Mouse (Mus musculus): ENCODE data around the gene Camsap3.
"Not testable (repeated sequence)": the region's sequence is repeated elsewhere in the genome, so short reads cannot be mapped to it uniquely, and the experiment has no call there.

Camsap3 gene

DNA sequence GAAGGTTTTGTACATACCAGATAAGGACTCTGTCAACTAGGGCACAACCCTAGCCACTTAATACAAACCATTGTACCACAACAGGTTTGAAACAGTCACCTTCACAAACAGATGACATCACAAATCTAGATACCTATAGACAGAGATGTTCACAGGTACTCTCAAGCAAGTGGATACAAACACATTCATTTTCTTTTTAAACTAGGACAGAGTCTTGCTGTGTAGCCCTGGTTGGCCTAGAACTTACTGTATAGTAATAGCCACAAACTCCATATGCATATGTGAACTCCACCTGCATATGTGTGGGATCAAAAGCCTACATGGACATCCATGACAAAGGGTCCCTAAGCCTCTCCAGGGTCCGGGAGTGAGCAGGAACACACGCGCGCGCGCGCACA is at the start of gene Camsap3:
TSS of gene Camsap3 (plus strand) at position 301 of the 398 bp plus-strand sequence.
- ATAC-seq (ENCODE audit: low TSS enrichment): no peak

DNA sequence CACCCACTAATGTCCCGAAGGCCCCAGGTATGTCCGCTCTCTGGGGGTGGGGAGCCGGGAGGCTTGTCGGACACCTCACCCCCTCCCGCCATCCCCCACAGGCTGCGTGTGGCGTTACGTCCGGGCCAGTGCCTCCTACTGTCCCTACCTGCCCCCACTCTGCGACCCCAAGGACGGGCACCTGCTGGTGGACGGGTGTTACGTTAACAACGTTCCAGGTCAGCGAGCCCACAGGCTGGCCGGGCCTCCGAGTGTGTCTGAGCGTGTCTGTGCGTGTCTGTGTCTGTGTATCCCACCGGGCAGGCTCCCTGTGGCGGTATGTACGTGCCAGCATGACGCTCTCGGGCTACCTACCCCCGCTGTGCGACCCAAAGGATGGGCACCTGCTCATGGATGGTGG is 49.4 kb upstream of the Camsap3 start:
- no peak for ATAC-seq (ENCODE audit: low TSS enrichment)

- no peak for ATAC-seq (ENCODE audit: low TSS enrichment)
These were observed 47.9 kb upstream of the Camsap3 start for GRCm38 (mm10) chr8:3539146-3539545.

GRCm38 (mm10) chr8:3540076-3540475 is 47.0 kb upstream of the Camsap3 start:
- no peak for ATAC-seq (ENCODE audit: low TSS enrichment)

DNA sequence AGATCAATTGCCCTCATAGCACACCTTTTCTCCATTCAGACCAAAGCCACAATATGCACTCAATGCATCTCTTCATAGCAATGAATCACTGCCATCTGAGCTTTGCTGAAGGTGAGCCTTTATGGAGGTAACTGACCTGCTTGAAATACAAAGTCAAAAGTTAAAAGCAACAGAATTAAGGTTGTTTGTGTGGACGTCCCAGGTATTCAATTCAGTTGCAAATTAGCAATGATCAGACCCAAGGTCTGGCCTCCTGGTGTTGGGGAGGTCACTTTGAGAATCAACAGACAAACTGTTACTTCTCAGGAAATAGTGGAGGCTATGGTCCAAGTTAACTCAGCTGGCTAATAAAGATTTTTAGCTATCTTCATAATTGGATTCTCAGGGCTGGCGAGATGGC is 40.6 kb upstream of the Camsap3 start:
- ATAC-seq (ENCODE audit: low TSS enrichment): no peak

DNA sequence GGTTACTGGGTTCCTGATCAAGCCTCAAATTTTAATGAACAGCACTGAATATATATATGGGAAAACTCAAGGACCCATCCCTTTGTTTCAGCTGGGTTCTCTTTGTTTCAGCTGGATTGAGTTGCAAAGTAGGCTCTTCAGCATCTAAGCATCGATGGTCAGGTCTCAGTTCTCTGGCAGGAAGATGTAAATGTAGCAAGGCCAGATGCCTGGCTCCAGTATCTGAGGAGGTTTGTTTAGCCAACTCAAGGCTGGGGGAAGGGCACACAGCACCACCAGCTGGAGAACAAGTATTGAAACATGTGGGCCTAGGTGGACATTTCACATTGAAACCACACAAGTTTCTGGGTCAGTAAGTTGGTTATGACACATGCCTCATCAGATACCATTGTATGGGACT is 34.9 kb upstream of the Camsap3 start:
- no peak for ATAC-seq (ENCODE audit: low TSS enrichment)

- ATAC-seq (ENCODE audit: low TSS enrichment): no peak
These were observed 31.0 kb upstream of the Camsap3 start for GRCm38 (mm10) chr8:3556114-3556513.

DNA sequence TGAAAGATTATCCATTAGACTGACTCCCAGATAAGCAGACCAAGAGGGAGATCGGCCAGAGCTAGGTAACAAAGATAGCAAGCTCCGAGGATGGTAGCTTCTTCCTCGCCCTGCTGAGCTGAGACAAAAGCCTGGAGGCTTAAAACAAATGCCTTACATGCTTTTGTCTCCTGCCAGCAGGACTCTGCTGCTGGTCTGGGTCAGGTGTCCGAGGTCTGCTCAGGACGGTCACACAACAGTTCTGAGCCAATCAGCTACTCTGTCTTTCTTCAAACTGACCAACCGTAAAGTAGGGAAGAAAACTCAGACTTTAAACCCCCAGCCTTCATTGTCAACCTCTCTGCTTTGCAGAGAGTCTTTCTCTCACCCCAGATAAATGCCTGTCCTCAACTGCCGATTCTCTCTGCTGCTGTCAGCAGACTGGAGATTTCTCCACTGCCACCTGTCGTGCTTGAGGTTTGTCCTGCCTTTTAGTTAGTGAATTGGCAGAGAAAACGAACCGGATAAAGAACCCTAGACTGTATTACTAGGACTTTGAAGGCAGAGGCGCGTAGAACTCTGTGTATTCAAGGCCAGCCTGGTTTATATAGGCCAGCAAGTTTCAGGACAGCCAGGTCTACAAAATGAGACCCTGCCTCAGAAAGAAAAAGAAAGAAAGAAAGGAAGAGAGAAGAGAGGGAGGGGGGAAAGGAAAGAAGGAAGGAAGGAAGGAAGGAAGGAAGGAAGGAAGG is 19.3 kb upstream of the Camsap3 start, which contains the start of gene C330021F23Rik:
TSS of gene C330021F23Rik (plus strand) at position 350 of the 731 bp plus-strand sequence.
- ATAC-seq (ENCODE audit: low TSS enrichment): no peak

GRCm38 (mm10) chr8:3568378-3568777 is 18.7 kb upstream of the Camsap3 start:
- ATAC-seq (ENCODE audit: low TSS enrichment): no peak

DNA sequence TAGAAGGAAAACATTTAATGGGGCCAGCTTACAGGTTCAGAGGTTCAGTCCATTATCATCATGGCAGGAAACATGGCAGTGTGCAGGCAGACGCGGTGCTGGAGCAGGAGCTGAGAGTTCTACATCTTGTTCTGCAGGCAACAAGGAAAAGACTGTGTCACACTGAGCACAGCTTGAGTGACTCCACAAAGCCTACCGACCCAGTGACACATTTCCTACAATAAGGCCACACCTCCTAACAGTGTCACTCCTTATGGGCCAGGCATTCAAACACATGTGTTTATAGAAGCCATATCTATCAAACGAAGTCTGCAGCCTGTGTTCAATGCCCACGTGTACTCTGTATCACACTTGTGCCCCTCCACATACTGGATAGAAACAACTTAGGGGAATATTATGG is 17.3 kb upstream of the Camsap3 start:
- ATAC-seq (ENCODE audit: low TSS enrichment): no peak

- ATAC-seq (ENCODE audit: low TSS enrichment): no peak
These were observed 12.5 kb upstream of the Camsap3 start for GRCm38 (mm10) chr8:3574546-3574945.

DNA sequence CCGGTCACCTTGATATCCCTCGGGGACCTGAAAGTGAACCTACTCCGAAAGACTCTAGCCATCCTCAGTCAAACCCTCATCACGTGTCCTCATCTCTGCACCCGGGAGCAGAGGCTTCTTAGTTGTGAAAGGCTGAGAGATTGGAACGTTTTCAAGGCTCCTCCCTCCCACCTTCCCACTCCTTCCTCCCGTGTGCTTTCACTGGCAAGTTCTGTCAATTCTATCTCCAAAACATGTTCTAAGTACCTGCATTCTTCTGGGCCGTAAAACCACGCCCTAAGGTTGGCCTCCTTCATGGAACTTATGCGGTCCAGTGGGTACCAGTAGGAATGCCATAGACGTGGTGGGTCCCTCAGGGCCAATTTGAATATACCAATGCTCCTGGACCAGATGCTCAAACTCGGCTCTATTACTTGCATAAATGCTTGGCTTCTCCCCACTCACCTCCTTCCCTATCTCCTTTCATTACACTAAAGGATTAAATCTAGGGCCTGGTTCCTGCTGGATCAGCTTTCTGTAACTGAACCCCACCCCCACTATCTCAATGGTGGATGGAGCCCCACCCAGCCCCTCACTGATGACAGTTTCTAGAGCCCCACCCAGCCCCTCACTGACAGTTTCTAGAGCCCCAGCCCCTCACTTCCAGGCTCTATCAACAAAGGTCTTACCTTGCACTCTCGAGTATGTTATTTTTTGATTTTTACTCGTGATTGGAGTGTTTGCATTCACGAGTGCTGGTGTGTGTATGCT is 10.7 kb upstream of the Camsap3 start:
- ATAC-seq (ENCODE audit: low TSS enrichment): no peak

- no peak for ATAC-seq (ENCODE audit: low TSS enrichment)
These were observed 7.4 kb upstream of the Camsap3 start for GRCm38 (mm10) chr8:3579390-3580364.

GRCm38 (mm10) chr8:3581961-3582360 is 5.1 kb upstream of the Camsap3 start:
- ATAC-seq (ENCODE audit: low TSS enrichment): not testable (repeated sequence)

DNA sequence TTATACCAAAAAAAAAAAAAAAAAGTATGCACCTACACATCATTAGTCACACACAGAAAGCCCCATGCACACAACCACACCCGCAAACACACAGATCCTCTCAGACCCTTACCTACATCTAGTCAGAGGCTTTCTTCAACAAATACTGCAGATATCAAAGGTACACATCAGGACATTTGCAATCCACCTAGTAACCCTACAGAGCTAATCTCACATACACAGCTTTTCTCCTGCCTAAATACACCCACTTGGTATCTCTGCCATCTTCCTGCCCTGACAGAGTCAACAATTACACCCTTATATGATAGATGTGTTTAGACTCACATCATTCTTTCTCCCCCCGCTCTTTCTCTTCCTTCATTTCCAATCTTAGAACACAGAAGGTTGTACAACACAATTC is 641 bp upstream of the Camsap3 start:
- ATAC-seq (ENCODE audit: low TSS enrichment): no peak

DNA sequence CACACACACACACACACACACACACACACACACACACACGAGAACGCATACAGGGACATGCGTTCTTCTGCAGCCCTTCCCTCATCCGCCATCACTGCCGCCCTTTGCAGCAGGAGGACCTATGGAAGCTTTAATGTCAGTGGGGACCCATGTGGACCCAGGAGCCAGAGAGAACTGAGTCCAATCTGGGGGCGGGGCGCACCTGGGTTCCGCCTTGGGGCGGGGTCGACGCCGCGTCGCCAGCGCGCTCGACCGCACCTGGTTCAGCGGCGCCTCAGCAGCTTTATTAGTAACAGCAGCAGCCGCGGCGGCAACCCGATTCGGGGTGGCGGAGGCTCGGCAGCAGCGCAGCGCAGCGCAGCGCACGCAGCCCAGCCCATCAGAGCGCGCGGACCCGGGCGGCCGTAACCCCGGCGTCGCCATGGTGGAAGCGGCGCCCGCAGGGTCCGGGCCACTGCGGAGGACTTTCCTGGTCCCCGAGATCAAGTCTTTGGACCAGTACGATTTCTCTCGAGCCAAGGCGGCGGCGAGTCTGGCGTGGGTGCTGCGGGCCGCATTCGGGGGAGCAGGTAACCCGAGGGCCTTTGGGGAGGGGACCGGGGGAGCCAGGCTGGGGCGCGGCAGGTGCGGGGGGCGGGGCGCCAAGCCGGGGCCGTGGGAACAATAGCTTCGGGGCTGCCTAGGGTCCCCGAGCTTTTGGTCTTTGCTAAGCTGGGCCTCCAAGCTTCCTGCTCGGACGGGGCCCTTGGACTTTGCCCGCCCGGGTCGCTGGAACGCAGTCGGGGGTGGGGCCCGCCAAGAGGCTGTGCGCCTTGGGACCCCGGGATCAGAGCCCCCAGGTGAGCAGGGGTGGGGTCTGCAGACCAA is 531 bp downstream of the Camsap3 start:
- ATAC-seq (ENCODE audit: low TSS enrichment): peak; percentile 91

- ATAC-seq (ENCODE audit: low TSS enrichment): no peak; the same call in 1 of the 2 replicates
These were observed 1.2 kb downstream of the Camsap3 start for GRCm38 (mm10) chr8:3588258-3588633.

- peak; percentile 41; the same call in 1 of the 2 replicates for ATAC-seq (ENCODE audit: low TSS enrichment)
These were observed 6.4 kb downstream of the Camsap3 start for GRCm38 (mm10) chr8:3593470-3593869.

DNA sequence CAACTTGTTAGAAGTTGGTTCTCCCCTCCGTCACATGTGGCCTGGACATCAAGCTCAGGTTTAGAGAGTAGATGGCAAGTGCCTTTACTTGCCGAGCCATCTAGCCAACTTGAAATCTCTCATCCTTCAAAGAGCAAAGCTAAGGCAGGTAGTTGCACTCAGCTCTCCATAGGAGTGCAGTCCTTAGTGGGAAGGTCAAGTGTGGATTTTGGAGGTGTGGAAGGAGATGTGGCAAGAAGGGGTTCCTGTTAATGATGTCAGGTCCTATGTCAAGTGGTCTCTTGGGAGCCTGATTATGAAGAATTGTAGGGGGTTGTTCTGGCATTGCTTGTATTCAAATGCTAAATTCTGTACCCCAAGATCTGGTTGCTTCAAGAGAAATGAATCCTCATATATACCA is 7.4 kb downstream of the Camsap3 start:
- no peak for ATAC-seq (ENCODE audit: low TSS enrichment)

- ATAC-seq (ENCODE audit: low TSS enrichment): no peak
These were observed 11.0 kb downstream of the Camsap3 start for GRCm38 (mm10) chr8:3598054-3598453.

- no peak for ATAC-seq (ENCODE audit: low TSS enrichment)
These were observed 12.1 kb downstream of the Camsap3 start for GRCm38 (mm10) chr8:3599219-3599618.
